Mouse (Mus musculus) limb, embryonic 12.5 days (tissue): Measurements from ENCODE around the gene Pold4. TPM values are rescaled to one million over a fixed set of nuclear protein-coding genes. Genes with fewer than 3 reads are reported as not detected.

Experiments used
- ATAC-seq: fragments of 200-750 bp; cut with Nextera tagmentation; 2 replicates; pipeline ENCODE4 v1.8.0; 2017; ENCODE audit warnings: low read depth, moderate TSS enrichment; ENCODE audit not compliant: insufficient number of reproducible peaks, insufficient read depth, low FRiP score, low TSS enrichment
- H3K27ac ChIP-seq: fragments of 300-500 bp; sonication (generic); 2 replicates; pipeline ENCODE4 v1.5.1; 2016; ENCODE audit warnings: mild to moderate bottlenecking, moderate library complexity
- H3K27me3 ChIP-seq: fragments of 300-500 bp; sonication (generic); 2 replicates; pipeline ENCODE4 v1.6.1; 2016; ENCODE audit warnings: mild to moderate bottlenecking, moderate library complexity
- H3K36me3 ChIP-seq: fragments of 300-500 bp; sonication (generic); 2 replicates; pipeline ENCODE4 v1.6.1; 2016; ENCODE audit warnings: mild to moderate bottlenecking, moderate library complexity
- H3K4me1 ChIP-seq: fragments of 300-500 bp; sonication (generic); replicated peaks from 2 replicates; pipeline ENCODE4 v1.6.1; 2016
- H3K4me2 ChIP-seq: fragments of 300-500 bp; sonication (generic); 2 replicates; pipeline ENCODE4 v1.6.1; 2016; ENCODE audit warnings: mild to moderate bottlenecking, moderate library complexity
- H3K4me3 ChIP-seq: fragments of 300-500 bp; sonication (generic); replicated peaks from 2 replicates; pipeline ENCODE4 v1.5.1; 2016; ENCODE audit warnings: mild to moderate bottlenecking
- H3K9ac ChIP-seq: fragments of 300-500 bp; sonication (generic); replicated peaks from 2 replicates; pipeline ENCODE4 v1.6.1; 2016; ENCODE audit warnings: mild to moderate bottlenecking, moderate library complexity
- H3K9me3 ChIP-seq: fragments of 300-500 bp; sonication (generic); 2 replicates; pipeline ENCODE4 v1.6.1; 2016; ENCODE audit warnings: mild to moderate bottlenecking, moderate library complexity
- WGBS: fragments of 180-500 bp; shearing (Covaris S2); methylation state at CpG from one replicate; pipeline ENCODE4 v1.1.7; 2016; 5-methylcytosine and 5-hydroxymethylcytosine counted together
- microRNA-seq: library from miRNA; unstranded; fragments of <30 nt; microRNA quantifications from one replicate; pipeline ENCODE4, GENCODE M21; 2017
- polyA plus RNA-seq: library from polyadenylated mRNA; unstranded; fragments of >200 nt; fragmentation: Nextera tagmentation; extraction: Ambion mirVana; gene quantifications from 2 replicates; pipeline ENCODE4 v1.2.1, GENCODE M21; 2016

Gene Pold4
- polyA plus RNA-seq, 1 experiment from 2014 or later = 13.8 TPM

- H3K9me3 ChIP-seq = peaks cover 8% of the 10 kb centered on the region; the same call in 1 of the 2 replicates
- 94% methylated on average over 1 of the region's 1 CpGs for WGBS
- H3K27ac ChIP-seq = no peak overlapping the region
- H3K36me3 ChIP-seq = peaks cover 11% of the 10 kb centered on the region
- no peak for ATAC-seq
- no peak overlapping the region for H3K9ac ChIP-seq
- peaks cover 13% of the 10 kb centered on the region for H3K4me1 ChIP-seq
- peaks cover 6% of the 10 kb centered on the region; the same call in 1 of the 2 replicates for H3K27me3 ChIP-seq
- no peak overlapping the region for H3K4me3 ChIP-seq
- H3K4me2 ChIP-seq = no peak overlapping the region
Observed at GRCm38 (mm10) chr19:4279487-4279886, 47.8 kb downstream of the Pold4 start.

GRCm38 (mm10) chr19:4280425-4280824, 48.7 kb downstream of the Pold4 start:
- WGBS = 98% methylated on average over 9 of the region's 9 CpGs
- H3K9ac ChIP-seq = no peak overlapping the region
- ATAC-seq = no peak
- no peak overlapping the region for H3K4me2 ChIP-seq
- H3K4me3 ChIP-seq = no peak overlapping the region
- peaks cover 13% of the 10 kb centered on the region for H3K4me1 ChIP-seq
- no peak overlapping the region for H3K27ac ChIP-seq
- H3K36me3 ChIP-seq = peaks cover 18% of the 10 kb centered on the region
- peaks cover 8% of the 10 kb centered on the region; the same call in 1 of the 2 replicates for H3K9me3 ChIP-seq
- peaks cover 6% of the 10 kb centered on the region; the same call in 1 of the 2 replicates for H3K27me3 ChIP-seq

- peaks cover 8% of the 10 kb centered on the region; the same call in 1 of the 2 replicates for H3K9me3 ChIP-seq
- H3K4me2 ChIP-seq = peak within 1 kb of the TSS; percentile 75
- H3K27me3 ChIP-seq = peaks cover 6% of the 10 kb centered on the region; the same call in 1 of the 2 replicates
- peaks cover 44% of the 10 kb centered on the region for H3K36me3 ChIP-seq
- H3K4me3 ChIP-seq = peak within 1 kb of the TSS; percentile 60
- peaks cover 13% of the 10 kb centered on the region for H3K4me1 ChIP-seq
- peak within 1 kb of the TSS; percentile 71 for H3K9ac ChIP-seq
- WGBS = under 1% methylated on average over 50 of the region's 50 CpGs
- ATAC-seq = peak; percentile 91
- H3K27ac ChIP-seq = peak within 1 kb of the TSS; percentile 8; the same call in 1 of the 2 replicates
Observed at GRCm38 (mm10) chr19:4282898-4283553, 51.3 kb downstream of the Pold4 start, which contains the start of gene Ankrd13d. TSS of gene Ankrd13d (minus strand) at chr19:4283137.

Small RNA genes lying within 50 kb of the gene (microRNA-seq; reads per million reads assigned to microRNA genes)
- not detected for gene Gm26115
- not detected for gene Mir6985

Other genes with a start within 250 kb of the Pold4 start
- gene Acy3, start 245.3 kb upstream of the Pold4 start, polyA plus RNA-seq = 3.6 and 3.7 TPM in 2 replicates
- gene Tbx10, start 239.1 kb upstream of the Pold4 start, polyA plus RNA-seq = not detected in 2 replicates
- 30.8 and 31.5 TPM in 2 replicates for gene Nudt8, start 231.3 kb upstream of the Pold4 start, polyA plus RNA-seq
- 4.6 and 5.5 TPM in 2 replicates for gene Gm49405, start 231.3 kb upstream of the Pold4 start, polyA plus RNA-seq
- 6.8 and 7.6 TPM in 2 replicates for gene Doc2g, start 228.6 kb upstream of the Pold4 start, polyA plus RNA-seq
- gene Ndufv1, start 219.1 kb upstream of the Pold4 start, polyA plus RNA-seq = 180 and 201 TPM in 2 replicates
- 476 and 504 TPM in 2 replicates for gene Gstp1, start 193.9 kb upstream of the Pold4 start, polyA plus RNA-seq
- 1.8 and 10.6 TPM in 2 replicates for gene Gstp2, start 185.9 kb upstream of the Pold4 start, polyA plus RNA-seq
- gene Gstp3, start 172.3 kb upstream of the Pold4 start, polyA plus RNA-seq = not detected in 2 replicates
- gene Cabp2, start 150.3 kb upstream of the Pold4 start, polyA plus RNA-seq = not detected in 2 replicates
- gene Cdk2ap2, start 134.7 kb upstream of the Pold4 start, polyA plus RNA-seq = 66.9 and 67.1 TPM in 2 replicates
- 11.6 and 13.0 TPM in 2 replicates for gene Pitpnm1, start 131.9 kb upstream of the Pold4 start, polyA plus RNA-seq
- 86.5 and 87.5 TPM in 2 replicates for gene Aip, start 106.0 kb upstream of the Pold4 start, polyA plus RNA-seq
- gene Gpr152, start 92.1 kb upstream of the Pold4 start, polyA plus RNA-seq = not detected in 2 replicates
- gene Cabp4, start 87.9 kb upstream of the Pold4 start, polyA plus RNA-seq = 0.12 and 0.14 TPM in 2 replicates
- 125 and 131 TPM in 2 replicates for gene Coro1b, start 83.3 kb upstream of the Pold4 start, polyA plus RNA-seq
- 1.3 and 1.4 TPM in 2 replicates for gene Ptprcap, start 78.3 kb upstream of the Pold4 start, polyA plus RNA-seq
- gene Rps6kb2, start 68.5 kb upstream of the Pold4 start, polyA plus RNA-seq = 63.3 and 69.4 TPM in 2 replicates
- 2.3 and 3.1 TPM in 2 replicates for gene Carns1, start 56.4 kb upstream of the Pold4 start, polyA plus RNA-seq
- gene Tbc1d10c, start 40.6 kb upstream of the Pold4 start, polyA plus RNA-seq = 0.60 and 1.5 TPM in 2 replicates
- 834 and 845 TPM in 2 replicates for gene Ppp1ca, start 39.8 kb upstream of the Pold4 start, polyA plus RNA-seq
- gene Rad9a, start 30.2 kb upstream of the Pold4 start, polyA plus RNA-seq = 38.4 and 44.9 TPM in 2 replicates
- gene Clcf1, start 17.7 kb upstream of the Pold4 start, polyA plus RNA-seq = 8.6 and 9.1 TPM in 2 replicates
- not detected in 2 replicates for gene AC109138.7, start 17.5 kb upstream of the Pold4 start, polyA plus RNA-seq
- gene Ssh3, start 37.3 kb downstream of the Pold4 start, polyA plus RNA-seq = 9.1 and 11.6 TPM in 2 replicates
- 12.6 and 12.9 TPM in 2 replicates for gene Ankrd13d, start 51.2 kb downstream of the Pold4 start, polyA plus RNA-seq
- gene Grk2, start 74.3 kb downstream of the Pold4 start, polyA plus RNA-seq = 15.6 and 16.1 TPM in 2 replicates
- gene Kdm2a, start 166.4 kb downstream of the Pold4 start, polyA plus RNA-seq = 56.3 and 63.9 TPM in 2 replicates
- 39.2 and 55.1 TPM in 2 replicates for gene Rhod, start 207.5 kb downstream of the Pold4 start, polyA plus RNA-seq
- gene Syt12, start 245.5 kb downstream of the Pold4 start, polyA plus RNA-seq = 0.63 and 0.88 TPM in 2 replicates